Mouse (Mus musculus) frontal cortex, adult (tissue): Measurements from ENCODE around the gene Fto.

Source experiments
- ATAC-seq: cut with Nextera tagmentation; 2 replicates; pipeline ENCODE4 v1.9.2; 2017; ENCODE audit warnings: mild to moderate bottlenecking, moderate library complexity, mixed read lengths; ENCODE audit not compliant: low TSS enrichment

The Fto gene

GRCm38 (mm10) chr8:91496936-91497335 is 183.6 kb downstream of the Fto start:
- no peak for ATAC-seq

- 0 out of 2 replicates have a peak, but pooled peaks have one; percentile 52 for ATAC-seq
Measured at GRCm38 (mm10) chr8:91498611-91499010, 185.3 kb downstream of the Fto start.

- 0 out of 2 replicates have a peak, but pooled peaks have one; percentile 38 for ATAC-seq
Measured at GRCm38 (mm10) chr8:91499303-91499702, 186.0 kb downstream of the Fto start.

GRCm38 (mm10) chr8:91501960-91502600 is 188.8 kb downstream of the Fto start:
- no peak for ATAC-seq

- ATAC-seq = no peak
Measured at GRCm38 (mm10) chr8:91502791-91503190, 189.5 kb downstream of the Fto start.

- ATAC-seq = no peak
Measured at GRCm38 (mm10) chr8:91504360-91504759, 191.0 kb downstream of the Fto start.

GRCm38 (mm10) chr8:91504891-91505290 is 191.6 kb downstream of the Fto start:
- ATAC-seq = no peak

- ATAC-seq = no peak
Measured at GRCm38 (mm10) chr8:91505411-91505954, 192.2 kb downstream of the Fto start.

- no peak for ATAC-seq
Measured at GRCm38 (mm10) chr8:91505997-91506672, 192.8 kb downstream of the Fto start.

- ATAC-seq = no peak
Measured at GRCm38 (mm10) chr8:91506682-91507257, 193.4 kb downstream of the Fto start.

GRCm38 (mm10) chr8:91507681-91508097 is 194.4 kb downstream of the Fto start:
- peak; percentile 41 for ATAC-seq

GRCm38 (mm10) chr8:91508284-91508683 is 195.0 kb downstream of the Fto start:
- no peak for ATAC-seq

GRCm38 (mm10) chr8:91509206-91509899 is 196.0 kb downstream of the Fto start:
- ATAC-seq = no peak

GRCm38 (mm10) chr8:91509900-91510260 is 196.6 kb downstream of the Fto start:
- ATAC-seq = no peak

- no peak for ATAC-seq
Measured at GRCm38 (mm10) chr8:91510716-91511115, 197.4 kb downstream of the Fto start.

- ATAC-seq = no peak
Measured at GRCm38 (mm10) chr8:91511943-91512342, 198.6 kb downstream of the Fto start.

GRCm38 (mm10) chr8:91514752-91515478 is 201.6 kb downstream of the Fto start:
- no peak for ATAC-seq

- ATAC-seq = no peak
Measured at GRCm38 (mm10) chr8:91516422-91516821, 203.1 kb downstream of the Fto start.

- no peak for ATAC-seq
Measured at GRCm38 (mm10) chr8:91518085-91518484, 204.8 kb downstream of the Fto start.

- ATAC-seq = no peak
Measured at GRCm38 (mm10) chr8:91522201-91522600, 208.9 kb downstream of the Fto start.

- no peak for ATAC-seq
Measured at GRCm38 (mm10) chr8:91524056-91524864, 210.9 kb downstream of the Fto start.
